Mouse (Mus musculus): ENCODE measurements at regions not wholly inside any gene's neighbourhood (a gene's known extent, or its start where the extent isn't known, plus 50 kb on each side); places are given as distances from the start of the nearest gene placed in this dataset.
A peak's percentile ranks its signal among the peaks of the same experiment; 100 is the strongest.

GRCm38 (mm10) chr1:120911962-120912670, 309.9 kb downstream of the En1 start:
- DNase-seq: no peak

DNA sequence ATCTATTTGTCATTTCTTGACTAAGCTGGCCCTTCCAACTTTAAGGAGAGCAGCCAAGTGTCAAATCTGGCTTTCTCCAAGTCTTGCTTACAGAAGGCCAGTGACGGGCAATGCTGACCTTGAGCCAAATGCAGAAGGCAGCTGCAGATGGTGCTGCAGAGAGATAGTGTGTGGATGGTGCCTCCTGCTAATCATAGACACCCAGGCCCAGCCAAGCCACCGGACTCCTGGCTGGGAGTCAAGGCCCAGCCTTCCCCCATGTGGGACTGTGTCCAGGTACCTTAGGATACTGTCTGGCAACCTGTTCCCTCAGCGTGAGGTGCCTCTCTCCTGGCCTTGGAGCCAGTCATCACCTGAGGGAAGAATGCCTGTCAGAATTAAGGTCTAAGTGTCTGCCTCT, 319.3 kb downstream of the En1 start:
- no peak for DNase-seq

DNA sequence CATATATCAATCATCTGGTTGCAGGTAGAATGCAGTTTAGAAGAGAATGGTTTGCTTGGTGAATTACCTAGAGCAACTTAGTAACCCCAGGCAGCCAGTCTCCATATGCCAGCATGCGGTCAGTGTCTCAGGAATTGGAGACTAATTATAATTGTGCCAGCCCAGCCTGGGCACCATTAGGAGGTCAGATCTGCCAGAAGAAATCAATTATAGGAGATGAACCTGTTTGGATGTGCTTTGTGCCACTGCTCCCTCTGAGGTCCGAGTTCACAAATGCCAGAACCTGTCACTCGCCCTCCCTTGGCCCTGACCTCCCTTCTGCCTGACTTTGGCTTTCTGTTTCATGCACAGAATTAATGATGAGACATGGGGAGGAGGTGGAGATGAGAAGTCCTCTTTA, 323.1 kb downstream of the En1 start:
- DNase-seq: no peak

DNA sequence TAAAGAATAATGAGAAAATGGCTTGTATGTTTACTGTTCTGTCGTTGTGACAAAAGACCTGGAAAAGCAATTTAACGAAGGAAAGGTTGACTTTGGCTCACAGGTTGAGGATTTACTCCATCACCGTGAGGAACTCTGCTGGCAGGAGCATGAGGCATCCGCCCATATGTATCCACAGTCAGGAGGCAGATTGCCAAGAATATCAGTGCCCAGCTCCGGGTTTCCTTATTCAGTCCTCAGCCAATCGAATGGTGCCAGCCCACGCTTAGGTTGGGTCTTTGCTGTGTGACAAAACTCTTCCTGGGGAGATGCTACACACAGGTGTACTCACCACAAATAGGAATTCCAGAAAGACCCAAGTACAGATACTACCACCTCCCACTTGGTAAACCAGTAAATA, 327.9 kb downstream of the En1 start:
- DNase-seq: no peak

GRCm38 (mm10) chr1:120935321-120935720, 333.1 kb downstream of the En1 start:
- no peak for DNase-seq

GRCm38 (mm10) chr1:120943711-120944110, 341.5 kb downstream of the En1 start:
- DNase-seq: no peak

DNA sequence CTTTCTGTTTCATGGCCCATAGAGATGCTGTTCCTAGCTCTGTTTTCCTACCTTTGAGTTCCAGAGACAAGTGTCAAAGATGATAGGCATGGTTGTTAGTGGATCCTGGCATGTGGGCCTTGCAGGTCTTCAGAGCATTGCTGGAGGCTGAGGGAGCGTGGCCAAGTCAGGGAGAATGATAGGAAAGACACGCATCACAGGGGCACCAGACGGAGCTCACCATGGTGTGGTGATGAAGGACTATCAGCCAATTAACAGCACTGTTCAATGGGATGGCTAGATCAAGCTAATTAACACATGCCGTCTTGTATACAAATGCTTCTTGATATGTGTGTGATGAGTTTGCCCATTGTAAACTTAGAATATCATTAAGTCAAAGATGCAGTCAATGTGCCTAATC, 344.1 kb downstream of the En1 start:
- DNase-seq: no peak

GRCm38 (mm10) chr1:120961235-120961634, 359.0 kb downstream of the En1 start:
- DNase-seq: no peak

DNA sequence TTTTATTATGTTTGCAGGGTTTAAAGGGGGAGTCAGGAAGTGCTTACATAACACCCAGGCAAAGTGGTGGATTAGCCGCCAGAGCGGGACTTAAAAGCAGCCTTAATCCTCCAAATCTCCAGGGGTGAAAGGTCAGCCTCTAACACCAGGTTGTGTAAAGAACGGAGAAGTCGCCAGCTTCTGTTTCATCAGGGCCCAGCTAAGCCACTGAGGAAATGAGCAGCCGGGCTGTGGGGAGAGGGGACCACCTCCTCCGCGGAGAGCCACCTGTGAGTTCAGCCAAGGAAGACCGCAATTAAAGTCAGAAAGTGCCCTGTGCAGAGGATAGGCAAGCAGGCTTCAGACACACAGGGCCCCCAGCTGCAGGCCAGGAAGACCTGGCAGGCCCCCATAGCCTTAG, 359.8 kb downstream of the En1 start:
- no peak for DNase-seq

DNA sequence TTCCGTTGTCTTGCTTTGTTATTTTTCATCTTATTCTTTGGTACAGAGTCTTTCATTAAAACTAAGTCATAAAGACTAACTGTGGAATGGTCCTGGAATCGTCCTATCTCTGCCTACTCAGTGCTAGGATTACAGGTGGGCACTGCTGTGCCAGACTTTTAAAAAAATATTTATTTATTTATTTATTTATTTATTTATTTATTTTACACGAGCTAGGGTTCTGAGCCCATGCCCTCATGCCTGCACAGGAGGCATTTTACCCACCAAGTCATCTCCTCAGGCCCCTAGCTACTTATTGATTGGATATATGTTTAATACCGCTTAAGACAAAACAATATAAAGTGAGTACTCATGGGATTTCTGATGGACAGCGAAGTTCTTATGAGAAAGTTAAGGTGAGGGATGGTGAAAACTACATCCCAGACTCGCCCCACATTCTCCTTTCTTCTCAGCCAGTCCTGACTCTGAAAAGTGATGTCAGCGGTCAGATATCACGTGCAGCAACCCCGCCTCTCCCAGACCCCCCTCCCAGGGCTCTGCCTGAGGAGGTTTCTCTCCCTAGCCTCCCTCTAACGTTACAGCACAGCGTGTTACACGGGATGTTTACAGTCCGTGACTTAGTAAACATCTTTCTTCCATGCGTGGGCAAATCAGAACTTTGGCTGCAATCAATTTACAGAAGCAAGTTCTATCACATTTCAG, 361.4 kb downstream of the En1 start:
- DNase-seq: no peak

- no peak for DNase-seq
Observed at GRCm38 (mm10) chr1:120964179-120964517, 361.9 kb downstream of the En1 start.

DNA sequence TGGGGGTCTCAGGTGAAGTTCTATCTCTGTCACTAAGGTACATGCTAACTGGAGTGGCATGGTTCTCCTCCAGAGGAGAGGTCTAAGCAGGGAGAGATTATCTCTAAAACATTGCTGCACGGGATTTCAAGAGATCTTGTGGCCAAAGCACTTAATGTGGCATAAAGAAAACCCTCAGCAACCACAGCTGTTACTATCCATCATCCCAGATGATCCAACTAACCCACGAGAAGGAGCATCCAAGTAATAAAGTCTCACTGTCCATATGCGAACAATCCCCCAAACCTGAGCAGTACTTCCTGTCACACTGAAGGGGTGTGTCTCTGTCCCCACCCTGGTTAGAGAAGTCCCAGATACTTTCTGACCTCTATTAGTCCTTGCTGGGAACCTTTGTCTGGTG, 363.9 kb downstream of the En1 start:
- DNase-seq: no peak

- no peak for DNase-seq
Observed at GRCm38 (mm10) chr1:120974661-120975060, 357.7 kb downstream of the Insig2 start.

- no peak for DNase-seq
Observed at GRCm38 (mm10) chr1:121004535-121004934, 327.9 kb downstream of the Insig2 start.

DNA sequence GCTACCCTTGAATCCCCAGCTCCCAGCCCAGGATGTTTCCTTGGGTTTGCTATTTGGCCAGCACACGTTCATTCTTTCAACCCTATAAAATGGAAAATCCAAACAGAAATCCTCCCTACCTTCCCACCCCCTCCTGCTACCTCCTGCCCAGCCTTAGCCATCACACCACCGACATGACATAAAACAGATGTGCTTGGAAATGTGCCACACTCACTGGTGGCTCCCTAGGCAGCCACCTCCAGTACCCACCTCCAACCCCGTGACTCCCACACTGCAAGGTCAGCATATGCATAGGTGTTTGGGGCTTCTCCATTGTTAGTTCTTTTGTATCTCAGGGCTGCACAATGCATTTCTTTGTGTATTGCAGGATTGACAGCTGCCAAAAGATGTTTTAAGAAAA, 327.2 kb downstream of the Insig2 start:
- DNase-seq: peak; percentile 6

DNA sequence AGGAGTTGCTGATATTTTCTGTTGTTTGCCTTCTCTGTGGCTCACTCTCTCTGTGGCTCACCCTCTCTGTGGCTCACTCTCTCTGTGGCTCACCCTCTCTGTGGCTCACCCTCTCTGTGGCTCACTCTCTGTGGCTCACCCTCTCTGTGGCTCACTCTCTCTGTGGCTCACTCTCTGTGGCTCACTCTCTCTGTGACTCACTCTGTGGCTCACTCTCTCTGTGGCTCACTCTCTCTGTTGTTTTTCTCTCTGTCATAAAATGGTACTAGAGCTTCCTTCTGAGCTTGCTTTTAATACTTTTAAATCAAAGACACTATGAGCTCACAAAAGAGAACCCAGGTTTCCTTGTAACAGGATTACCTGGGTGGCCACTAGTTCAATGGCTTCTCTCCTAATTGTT, 320.3 kb downstream of the Insig2 start:
- DNase-seq: no peak

GRCm38 (mm10) chr1:121013839-121014503, 318.4 kb downstream of the Insig2 start:
- DNase-seq: peak; percentile 47

DNA sequence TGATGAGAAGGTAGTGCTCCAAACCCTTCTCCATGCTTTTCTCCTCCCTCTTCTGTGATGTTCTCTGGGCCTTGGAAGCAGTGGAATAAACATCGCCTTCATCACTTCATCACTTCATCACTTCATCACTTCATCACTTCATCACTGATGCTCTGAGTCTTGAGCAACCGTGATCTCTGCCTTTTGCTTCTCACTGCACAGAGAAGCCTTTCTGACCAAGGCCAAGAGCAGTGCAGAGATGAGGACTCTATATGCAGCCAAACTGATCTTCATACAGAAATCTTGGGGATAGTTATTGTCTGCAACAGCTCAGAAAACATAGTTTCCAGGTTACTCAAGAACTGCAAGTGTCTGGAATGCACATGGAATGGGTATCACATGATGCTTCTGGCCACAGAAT, 303.0 kb downstream of the Insig2 start:
- no peak for DNase-seq

DNA sequence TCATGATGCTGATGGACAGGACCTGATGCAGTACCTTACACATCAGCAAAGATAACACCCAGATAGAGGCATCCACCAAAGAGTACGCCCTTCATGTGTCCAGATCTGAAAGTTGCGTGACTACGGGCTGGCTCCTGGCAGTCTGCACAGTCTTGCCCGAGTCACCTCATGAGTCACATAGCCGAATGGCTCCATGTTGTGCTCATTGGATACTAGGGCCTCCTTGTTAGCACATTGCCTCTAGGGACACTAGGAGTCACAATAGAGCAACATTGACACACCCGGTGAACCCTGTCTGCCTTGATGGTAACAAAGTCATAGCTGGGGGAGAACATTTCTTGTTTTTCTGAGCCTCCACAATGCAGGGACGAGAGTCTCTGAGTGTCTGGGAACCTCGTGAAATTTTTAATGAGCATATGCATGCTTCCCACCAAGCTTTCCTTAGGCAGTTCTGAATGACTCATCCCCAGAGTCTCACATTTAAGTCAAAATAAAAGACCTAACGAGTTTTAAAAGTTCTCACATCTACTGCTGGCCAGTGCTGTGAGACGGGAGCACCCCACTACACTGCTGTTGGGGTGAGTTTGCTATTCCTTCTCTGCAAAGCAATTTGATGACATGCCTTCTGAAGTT, 297.5 kb downstream of the Insig2 start:
- DNase-seq: no peak

GRCm38 (mm10) chr1:121046581-121046980, 285.8 kb downstream of the Insig2 start:
- DNase-seq: no peak

DNA sequence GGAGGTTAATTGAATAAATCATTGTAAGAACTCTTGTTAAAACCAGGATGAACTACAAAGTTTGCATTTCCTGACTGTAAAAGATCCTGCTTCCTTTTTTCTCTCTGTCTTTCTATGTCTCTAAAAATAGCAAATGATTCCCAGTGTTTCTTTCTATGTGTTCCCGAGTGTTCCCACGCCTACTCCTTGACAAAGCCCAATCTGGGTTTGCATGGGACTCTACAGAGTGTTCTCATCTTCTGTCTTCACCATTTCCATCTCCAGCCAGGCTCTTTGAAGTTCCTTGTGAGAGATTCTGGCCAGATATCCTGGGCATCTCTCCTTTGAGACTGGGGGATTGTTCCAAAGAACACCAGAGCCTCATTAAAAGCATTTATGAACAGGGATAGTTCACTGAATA, 285.0 kb downstream of the Insig2 start:
- DNase-seq: no peak

GRCm38 (mm10) chr1:121049684-121050083, 282.7 kb downstream of the Insig2 start:
- DNase-seq: no peak

- DNase-seq: no peak
Observed at GRCm38 (mm10) chr1:121050695-121051495, 281.5 kb downstream of the Insig2 start.

All from adrenal gland, adult 8-10 months (tissue).